Mouse (Mus musculus) heart, embryonic 14.5 days (tissue): Measurements from ENCODE around the gene Acat2. TPM values are rescaled to one million over a fixed set of nuclear protein-coding genes. Genes with fewer than 3 reads are reported as not detected.
"Not testable (repeated sequence)": the region's sequence is repeated elsewhere in the genome, so short reads cannot be mapped to it uniquely, and the experiment has no call there.

ENCODE experiments used
- ATAC-seq: fragments of 200-750 bp; cut with Nextera tagmentation; 2 replicates; pipeline ENCODE4 v1.8.0; 2017; ENCODE audit warnings: low read depth, moderate TSS enrichment; ENCODE audit not compliant: insufficient number of reproducible peaks, insufficient read depth, low FRiP score
- H3K27ac ChIP-seq, 2 experiments: fragments of 200-500 bp in 1 of 2; fragments of 300-500 bp in 1 of 2; sonication (generic) in 1 of 2; replicated peaks in 1 of 2; 2 replicates each; pipeline ENCODE4 v1.5.1; 2012 to 2014; ENCODE audit warnings: low read depth in 2 of 2, low read length in 2 of 2, control low read depth in 1 of 2, mild to moderate bottlenecking in 1 of 2, mixed read lengths in 1 of 2; ENCODE audit not compliant: control insufficient read depth in 1 of 2, insufficient read depth in 1 of 2
- H3K27me3 ChIP-seq: fragments of 300-500 bp; sonication (generic); 2 replicates; pipeline ENCODE4 v1.6.1; 2014; ENCODE audit warnings: mild to moderate bottlenecking, low read length, control low read depth; ENCODE audit not compliant: control insufficient read depth, insufficient read depth
- H3K36me3 ChIP-seq: fragments of 300-500 bp; sonication (generic); 2 replicates; pipeline ENCODE4 v1.6.1; 2014; ENCODE audit warnings: mild to moderate bottlenecking, control low read depth, low read length, mixed read lengths; ENCODE audit not compliant: control insufficient read depth, insufficient read depth
- H3K4me1 ChIP-seq, 2 experiments: fragments of 200-500 bp in 1 of 2; fragments of 300-500 bp in 1 of 2; sonication (generic) in 1 of 2; 2 replicates each; pipeline ENCODE4 v1.6.1; 2012 to 2014; ENCODE audit warnings: low read length in 2 of 2, control low read depth in 1 of 2, mixed read lengths in 1 of 2; ENCODE audit not compliant: control insufficient read depth in 2 of 2, insufficient read depth in 2 of 2
- H3K4me2 ChIP-seq: fragments of 300-500 bp; sonication (generic); 2 replicates; pipeline ENCODE4 v1.6.1; 2014; ENCODE audit warnings: mild to moderate bottlenecking, low read length
- H3K4me3 ChIP-seq, 2 experiments: fragments of 200-500 bp in 1 of 2; fragments of 300-500 bp in 1 of 2; sonication (generic) in 1 of 2; 2 replicates each; pipeline ENCODE4 v1.5.1; 2012 to 2014; ENCODE audit warnings: low read length in 2 of 2, mild to moderate bottlenecking in 2 of 2, control low read depth in 1 of 2, low read depth in 1 of 2, moderate library complexity in 1 of 2; ENCODE audit not compliant: control insufficient read depth in 1 of 2, insufficient read depth in 1 of 2
- H3K9ac ChIP-seq: fragments of 300-500 bp; sonication (generic); 2 replicates; pipeline ENCODE4 v1.6.1; 2014; ENCODE audit warnings: mild to moderate bottlenecking, low read length
- H3K9me3 ChIP-seq: fragments of 300-500 bp; sonication (generic); 2 replicates; pipeline ENCODE4 v1.6.1; 2016; ENCODE audit warnings: low read length, control low read depth; ENCODE audit not compliant: control insufficient read depth
- WGBS: fragments of 180-500 bp; shearing (Covaris S2); extraction: QIAGEN DNeasy Blood & Tissue Kit; methylation state at CpG from one replicate; pipeline ENCODE4 v1.1.7; 2014; 5-methylcytosine and 5-hydroxymethylcytosine counted together
- polyA plus RNA-seq: library from polyadenylated mRNA; unstranded; fragments of >200 nt; fragmentation: Nextera tagmentation; extraction: Ambion mirVana; gene quantifications from 2 replicates; pipeline ENCODE4 v1.2.1, GENCODE M21; 2014

Acat2 gene
- polyA plus RNA-seq = 22.8 and 25.6 TPM in 2 replicates

DNA sequence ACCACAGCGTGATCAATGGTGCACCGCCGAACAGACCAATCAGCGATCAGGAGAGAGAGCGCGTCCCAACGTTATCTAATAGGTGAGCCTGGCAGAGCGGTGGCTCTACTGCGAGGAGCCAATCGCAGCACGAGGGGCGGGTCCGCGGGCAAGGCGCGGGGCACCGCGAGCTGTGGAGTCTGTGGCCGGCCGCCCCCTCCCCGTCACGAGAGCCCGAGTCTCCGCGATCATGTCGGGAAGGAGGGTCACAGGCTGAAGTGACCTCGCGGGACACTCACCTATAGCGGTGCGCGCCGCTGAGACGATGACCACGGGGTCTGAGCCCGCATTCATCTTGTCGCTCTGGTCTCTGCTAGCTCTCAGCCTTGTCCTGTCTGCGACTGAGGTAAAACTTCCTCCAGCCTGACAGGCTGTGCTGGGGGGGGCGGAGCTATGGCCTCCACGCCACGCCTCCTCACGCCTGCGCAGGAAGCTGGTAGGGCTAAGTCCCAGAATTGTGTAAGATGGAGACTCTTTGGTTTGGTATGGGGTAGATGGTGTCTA, at the start of gene Acat2:
Gene Acat2 (minus strand): TSS at position 417 of the 543 bp plus-strand sequence.
- Histone ChIP-seq H3K9me3 (no peaks in the 10 kb centered on the region), H3K4me1 (no peaks in the 10 kb centered on the region), H3K4me3 (peak within 1 kb of the TSS; percentile 65 to 81), H3K9ac (peak within 1 kb of the TSS; percentile 68), H3K27ac (peak within 1 kb of the TSS; percentile 81 to 82), H3K36me3 (peaks cover 5% of the 10 kb centered on the region; the same call in 1 of the 2 replicates), H3K4me2 (peak within 1 kb of the TSS; percentile 76), H3K27me3 (no peaks in the 10 kb centered on the region)
- peak; percentile 96 for ATAC-seq
- WGBS = under 1% methylated on average over 42 of the region's 42 CpGs

DNA sequence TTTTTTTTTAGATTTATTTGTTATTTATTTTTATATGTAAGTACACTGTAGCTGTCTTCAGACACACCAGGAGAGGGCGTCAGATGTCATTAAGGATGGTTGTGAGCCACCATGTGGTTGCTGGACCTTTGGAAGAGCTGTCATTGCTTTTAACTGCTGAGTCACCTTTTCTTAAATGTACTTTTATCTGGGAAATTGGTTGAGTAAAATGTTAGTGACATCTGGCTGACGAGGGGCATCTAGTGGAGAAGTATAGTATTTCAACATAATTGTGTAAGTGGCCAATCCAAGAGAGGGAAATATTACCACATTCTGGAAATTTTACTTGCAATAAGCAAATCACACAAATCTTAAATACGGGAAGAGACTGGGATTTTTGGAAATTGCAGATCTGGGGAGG, 49.3 kb upstream of the Acat2 start:
- Histone ChIP-seq H3K9ac (no peak overlapping the region), H3K4me3 (no peak overlapping the region), H3K9me3 (no peaks in the 10 kb centered on the region), H3K4me1 (peaks cover 3 to 10% of the 10 kb centered on the region in 2 experiments; a peak in 2 of 4 replicates), H3K27ac (no peak overlapping the region), H3K4me2 (0 out of 2 replicates have a peak overlapping the region, but pooled peaks have one; percentile 73), H3K36me3 (peaks cover 48% of the 10 kb centered on the region), H3K27me3 (no peaks in the 10 kb centered on the region)
- ATAC-seq = no peak
- 45% methylated on average over 3 of the region's 3 CpGs for WGBS

DNA sequence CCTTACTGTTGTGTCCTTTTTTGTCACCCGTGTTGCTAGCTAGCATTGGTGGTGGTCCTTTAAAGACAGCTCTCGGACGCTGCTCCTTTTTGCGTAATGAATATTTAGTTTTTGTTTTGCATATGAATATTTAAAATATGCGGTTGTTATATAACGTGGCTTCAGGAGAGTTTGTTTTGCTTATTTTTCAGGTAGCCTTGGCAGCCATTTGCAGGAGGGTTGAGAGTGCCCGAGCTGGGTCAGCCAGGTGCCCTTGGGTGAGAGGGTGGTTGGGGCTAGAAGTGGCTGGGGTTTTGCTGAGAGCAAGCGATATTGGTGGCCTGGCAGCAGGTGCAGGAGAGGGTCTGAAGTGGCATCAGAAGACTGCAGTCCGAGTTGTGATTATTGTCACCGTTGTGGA, 48.0 kb upstream of the Acat2 start:
- Histone ChIP-seq H3K4me1 (peaks cover 3 to 10% of the 10 kb centered on the region in 2 experiments; a peak in 2 of 4 replicates), H3K27ac (peak overlapping the region; percentile 92 to 94), H3K4me3 (peak overlapping the region; percentile 61 to 76), H3K27me3 (no peaks in the 10 kb centered on the region), H3K36me3 (peaks cover 35% of the 10 kb centered on the region), H3K9me3 (no peaks in the 10 kb centered on the region), H3K9ac (peak overlapping the region; percentile 88), H3K4me2 (peak overlapping the region; percentile 73)
- no peak for ATAC-seq
- 2% methylated on average over 10 of the region's 10 CpGs for WGBS

DNA sequence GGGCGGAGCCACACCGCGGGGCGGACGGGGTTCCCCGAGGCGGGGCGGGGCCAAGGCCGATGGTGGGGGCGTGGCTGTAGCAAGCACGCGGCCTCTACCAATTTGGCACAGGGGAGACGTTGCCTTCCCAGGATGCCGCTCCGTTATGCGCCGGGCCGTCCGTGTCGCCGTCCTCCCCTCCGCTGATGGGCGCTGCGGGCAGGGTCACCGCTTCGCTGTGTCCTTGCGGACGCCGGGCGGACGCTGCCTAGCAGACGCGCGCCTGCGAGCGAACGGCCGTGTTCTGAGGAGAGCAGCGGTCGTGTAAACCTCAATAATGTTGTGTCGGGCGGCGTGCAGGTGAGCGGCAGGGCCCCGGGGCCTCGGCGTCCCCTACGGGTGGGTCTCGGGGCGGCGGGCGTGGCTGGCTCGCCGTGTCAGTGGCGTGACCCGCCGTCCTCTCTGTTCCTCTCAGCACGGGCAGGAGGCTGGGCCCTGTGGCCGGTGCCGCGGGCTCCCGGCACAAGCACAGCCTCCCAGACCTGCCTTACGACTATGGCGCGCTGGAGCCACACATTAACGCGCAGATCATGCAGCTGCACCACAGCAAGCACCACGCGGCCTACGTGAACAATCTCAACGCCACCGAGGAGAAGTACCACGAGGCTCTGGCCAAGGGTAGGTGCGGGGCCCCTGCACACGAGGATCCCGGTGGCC, 47.3 kb upstream of the Acat2 start:
- peaks cover 3 to 10% of the 10 kb centered on the region in 2 experiments; a peak in 2 of 4 replicates for H3K4me1 ChIP-seq
- peaks cover 28% of the 10 kb centered on the region for H3K36me3 ChIP-seq
- WGBS = under 1% methylated on average over 70 of the region's 76 CpGs
- no peaks in the 10 kb centered on the region for H3K27me3 ChIP-seq
- peak overlapping the region; percentile 92 to 94 for H3K27ac ChIP-seq
- no peaks in the 10 kb centered on the region for H3K9me3 ChIP-seq
- H3K4me3 ChIP-seq = peak overlapping the region; percentile 61 to 76
- peak overlapping the region; percentile 73 for H3K4me2 ChIP-seq
- H3K9ac ChIP-seq = peak overlapping the region; percentile 88
- peak; percentile 98 for ATAC-seq

GRCm38 (mm10) chr17:13006984-13007383, 46.4 kb upstream of the Acat2 start:
- WGBS = 47% methylated on average over 5 of the region's 5 CpGs
- peak overlapping the region; percentile 71 for H3K9ac ChIP-seq
- H3K4me3 ChIP-seq = peak overlapping the region; percentile 49 to 76
- peaks cover 3 to 10% of the 10 kb centered on the region in 2 experiments; a peak in 2 of 4 replicates for H3K4me1 ChIP-seq
- H3K36me3 ChIP-seq = peaks cover 19% of the 10 kb centered on the region
- H3K27ac ChIP-seq = peak overlapping the region; percentile 69 to 79; a peak in 3 of 4 replicates
- no peaks in the 10 kb centered on the region for H3K9me3 ChIP-seq
- H3K27me3 ChIP-seq = no peaks in the 10 kb centered on the region
- no peak for ATAC-seq
- H3K4me2 ChIP-seq = peak overlapping the region; percentile 73

GRCm38 (mm10) chr17:13006546-13006945, 46.0 kb upstream of the Acat2 start, which contains the start of gene Sod2:
Gene Sod2, plus strand, starts transcription at chr17:13006846.
- Histone ChIP-seq H3K9ac (peak within 1 kb of the TSS; percentile 71), H3K36me3 (peaks cover 15% of the 10 kb centered on the region), H3K4me3 (peak within 1 kb of the TSS; percentile 61 to 76), H3K27ac (peak within 1 kb of the TSS; percentile 69 to 79), H3K4me2 (peak within 1 kb of the TSS; percentile 73)
- not testable (repeated sequence) for ATAC-seq, H3K9me3 ChIP-seq, H3K4me1 ChIP-seq, H3K27me3 ChIP-seq
- 90% methylated on average over 2 of the region's 2 CpGs for WGBS

GRCm38 (mm10) chr17:13004436-13004835, 43.9 kb upstream of the Acat2 start:
- H3K9ac ChIP-seq, H3K4me1 ChIP-seq, H3K4me2 ChIP-seq, H3K9me3 ChIP-seq, H3K27me3 ChIP-seq, H3K36me3 ChIP-seq, H3K4me3 ChIP-seq, ATAC-seq, H3K27ac ChIP-seq: not testable (repeated sequence)
- 78% methylated on average over 2 of the region's 2 CpGs for WGBS
